Mouse (Mus musculus) c-Kit-positive CD71-negative TER-119-negative erythroid progenitor cells, embryonic 14.5 days (primary cell): ENCODE results near the gene Syne3.

ENCODE experiments used
- DNase-seq: peaks from one replicate; pipeline ENCODE4 v3.0.0-alpha.2; 2013; ENCODE audit warnings: low read depth

Gene Syne3

GRCm38 (mm10) chr12:105025947-105026586 is 16.5 kb upstream of the Syne3 start:
- no peak for DNase-seq

- DNase-seq = no peak
Measured at GRCm38 (mm10) chr12:105025271-105025946, 15.8 kb upstream of the Syne3 start.

- no peak for DNase-seq
Measured at GRCm38 (mm10) chr12:105022776-105023175, 13.2 kb upstream of the Syne3 start.

- DNase-seq = no peak
Measured at GRCm38 (mm10) chr12:105022141-105022540, 12.5 kb upstream of the Syne3 start.

- no peak for DNase-seq
Measured at GRCm38 (mm10) chr12:105021441-105022069, 11.9 kb upstream of the Syne3 start.

GRCm38 (mm10) chr12:105019359-105020219 is 10.0 kb upstream of the Syne3 start:
- no peak for DNase-seq

- DNase-seq = no peak
Measured at GRCm38 (mm10) chr12:105016639-105017038, 7.0 kb upstream of the Syne3 start.

GRCm38 (mm10) chr12:105016199-105016598 is 6.6 kb upstream of the Syne3 start:
- no peak for DNase-seq

- peak; percentile 97 for DNase-seq
Measured at GRCm38 (mm10) chr12:105013065-105013464, 3.5 kb upstream of the Syne3 start.

GRCm38 (mm10) chr12:105012314-105012713 is 2.7 kb upstream of the Syne3 start:
- no peak for DNase-seq

- DNase-seq = no peak
Measured at GRCm38 (mm10) chr12:105011589-105011988, 2.0 kb upstream of the Syne3 start.

GRCm38 (mm10) chr12:105010213-105010790 is 693 bp upstream of the Syne3 start:
- DNase-seq = no peak

- no peak for DNase-seq
Measured at GRCm38 (mm10) chr12:105008752-105009178, 844 bp downstream of the Syne3 start.

GRCm38 (mm10) chr12:105008150-105008549 is 1.5 kb downstream of the Syne3 start:
- DNase-seq = no peak

GRCm38 (mm10) chr12:105005715-105005972 is 4.0 kb downstream of the Syne3 start:
- DNase-seq = no peak

GRCm38 (mm10) chr12:105004956-105005714 is 4.5 kb downstream of the Syne3 start:
- DNase-seq = no peak

- no peak for DNase-seq
Measured at GRCm38 (mm10) chr12:105003715-105004114, 5.9 kb downstream of the Syne3 start.

GRCm38 (mm10) chr12:105003158-105003557 is 6.5 kb downstream of the Syne3 start:
- DNase-seq = no peak

- DNase-seq = no peak
Measured at GRCm38 (mm10) chr12:105002340-105003132, 7.1 kb downstream of the Syne3 start.

- DNase-seq = no peak
Measured at GRCm38 (mm10) chr12:105001317-105001716, 8.3 kb downstream of the Syne3 start.
